Mouse (Mus musculus) small intestine, adult 10 weeks (tissue): ENCODE measurements around the gene Dot1l. TPM values are rescaled to one million over a fixed set of nuclear protein-coding genes. Genes with fewer than 3 reads are reported as not detected.

Source experiments
- polyA plus RNA-seq: library from polyadenylated mRNA; stranded (reverse); fragments of 350-450 nt; fragmentation: Illumina TruSeq; extraction: RNeasy Lipid Tissue Mini Kit (QIAGEN cat#74804); gene quantifications from one replicate; pipeline ENCODE4 v1.2.3, GENCODE M21; 2014; ENCODE audit warnings: low replicate concordance

Dot1l gene
- polyA plus RNA-seq = 4.4 TPM

DNA sequence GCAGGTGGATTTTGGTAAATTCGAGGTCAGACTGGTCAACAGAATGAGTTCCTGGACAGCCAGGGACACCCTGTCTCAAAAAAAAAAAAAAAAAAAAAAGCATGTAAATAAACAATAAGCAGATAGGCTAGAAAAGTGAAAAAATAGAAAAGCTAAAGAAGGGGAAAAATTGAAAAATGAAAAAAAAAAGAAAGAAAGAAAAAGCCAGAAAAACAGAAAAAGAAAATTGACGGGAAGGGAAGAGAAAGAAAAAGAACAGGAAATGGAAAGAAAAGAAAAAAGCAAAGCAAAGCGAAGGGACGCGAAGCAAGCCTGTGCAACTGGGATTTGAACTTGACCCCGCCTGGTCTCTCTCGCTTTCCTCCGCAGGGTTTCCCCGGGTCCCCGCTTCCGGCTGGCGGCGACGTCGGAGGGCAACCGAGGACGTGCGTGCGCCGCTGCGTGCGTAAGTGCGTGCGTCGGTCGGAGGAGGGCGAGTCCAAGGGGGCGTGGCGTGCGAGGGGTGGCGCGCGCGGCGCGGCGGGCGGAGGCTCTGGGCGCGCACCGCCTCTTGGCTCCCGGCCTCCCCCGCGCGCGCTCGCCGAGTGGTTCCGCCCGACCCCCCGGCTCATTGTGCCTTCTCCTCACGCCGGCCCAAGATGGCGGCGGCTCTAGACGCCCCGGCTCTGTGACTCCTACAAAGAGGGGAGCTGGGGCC, at the start of gene Dot1l:
Gene Dot1l (plus strand): TSS at position 613 of the 697 bp plus-strand sequence.

GRCm38 (mm10) chr10:80742180-80742978, 12.6 kb upstream of the Dot1l start, which contains the start of gene Ap3d1:
Gene Ap3d1, minus strand, starts transcription at chr10:80742264.

GRCm38 (mm10) chr10:80798150-80799006, 43.4 kb downstream of the Dot1l start, which contains the start of the genes Sf3a2 and Plekhj1:
Gene Sf3a2, plus strand, starts transcription at chr10:80798198.
Gene Plekhj1, minus strand, starts transcription at chr10:80798626.

GRCm38 (mm10) chr10:80804916-80805315, 49.9 kb downstream of the Dot1l start, which contains the start of gene Amh:
Gene Amh, plus strand, starts transcription at chr10:80805243.

DNA sequence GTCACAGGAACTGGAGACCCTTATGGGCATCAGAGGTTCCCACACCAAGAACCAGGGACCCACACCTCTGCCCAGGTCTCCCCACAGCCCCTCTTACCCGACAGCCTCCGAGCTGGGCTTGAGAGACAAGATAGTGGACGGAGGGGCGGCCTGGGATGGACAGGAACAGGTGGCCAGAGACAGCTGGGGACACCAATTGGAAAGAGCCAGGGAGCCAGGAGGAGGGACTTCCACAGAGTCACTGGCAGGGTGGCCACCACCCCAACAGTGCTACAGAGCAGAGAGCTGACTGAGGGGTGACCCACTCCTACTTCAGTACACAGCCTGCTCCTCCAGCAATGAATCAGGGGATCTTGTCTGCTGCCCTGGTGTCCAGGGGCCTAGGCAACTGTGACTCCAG, 58.4 kb downstream of the Dot1l start, which contains the start of gene Jsrp1:
Gene Jsrp1 (minus strand): TSS at position 133 of the 400 bp plus-strand sequence.

GRCm38 (mm10) chr10:80826151-80827062, 71.4 kb downstream of the Dot1l start, which contains the start of gene Oaz1:
Gene Oaz1, plus strand, starts transcription at chr10:80826656.

GRCm38 (mm10) chr10:80843931-80844547, 89.0 kb downstream of the Dot1l start, which contains the start of gene Lingo3:
Gene Lingo3, minus strand, starts transcription at chr10:80844039.

Other genes starting within 250 kb of the Dot1l start
- not detected for gene Atp8b3, start 216.1 kb upstream of the Dot1l start, polyA plus RNA-seq
- 0.15 TPM for gene Rexo1, start 193.6 kb upstream of the Dot1l start, polyA plus RNA-seq
- gene Klf16, start 177.9 kb upstream of the Dot1l start, polyA plus RNA-seq = 1.0 TPM
- gene Abhd17a, start 164.9 kb upstream of the Dot1l start, polyA plus RNA-seq = not detected
- 1.3 TPM for gene Scamp4, start 152.3 kb upstream of the Dot1l start, polyA plus RNA-seq
- gene Adat3, start 152.3 kb upstream of the Dot1l start, polyA plus RNA-seq = not detected
- gene Gm49322, start 149.2 kb upstream of the Dot1l start, polyA plus RNA-seq = not detected
- 0.41 TPM for gene Csnk1g2, start 132.4 kb upstream of the Dot1l start, polyA plus RNA-seq
- 0.19 TPM for gene Btbd2, start 98.1 kb upstream of the Dot1l start, polyA plus RNA-seq
- gene Mknk2, start 77.1 kb upstream of the Dot1l start, polyA plus RNA-seq = 0.56 TPM
- 2.5 TPM for gene Mob3a, start 53.2 kb upstream of the Dot1l start, polyA plus RNA-seq
- gene Izumo4, start 53.0 kb upstream of the Dot1l start, polyA plus RNA-seq = not detected
- gene Ap3d1, start 12.9 kb upstream of the Dot1l start, polyA plus RNA-seq = 7.6 TPM
- gene Sf3a2, start 43.0 kb downstream of the Dot1l start, polyA plus RNA-seq = 1.9 TPM
- gene Plekhj1, start 43.4 kb downstream of the Dot1l start, polyA plus RNA-seq = not detected
- not detected for gene Amh, start 50.0 kb downstream of the Dot1l start, polyA plus RNA-seq
- not detected for gene Jsrp1, start 58.3 kb downstream of the Dot1l start, polyA plus RNA-seq
- gene Oaz1, start 71.5 kb downstream of the Dot1l start, polyA plus RNA-seq = 174 TPM
- gene Lingo3, start 88.8 kb downstream of the Dot1l start, polyA plus RNA-seq = not detected
- not detected for gene Lsm7, start 100.0 kb downstream of the Dot1l start, polyA plus RNA-seq
- 0.11 TPM for gene Sppl2b, start 100.1 kb downstream of the Dot1l start, polyA plus RNA-seq
- gene Tmprss9, start 116.6 kb downstream of the Dot1l start, polyA plus RNA-seq = not detected
- not detected for gene Timm13, start 145.8 kb downstream of the Dot1l start, polyA plus RNA-seq
- 0.45 TPM for gene Lmnb2, start 163.0 kb downstream of the Dot1l start, polyA plus RNA-seq
- gene Gadd45b, start 174.9 kb downstream of the Dot1l start, polyA plus RNA-seq = 9.7 TPM